Mouse (Mus musculus) c-Kit-positive CD71-positive TER-119-positive erythroid progenitor cells, embryonic 14.5 days (primary cell): ENCODE measurements around the gene Mgat5.

Source experiments
- DNase-seq: peaks from one replicate; pipeline ENCODE4 v3.0.0-alpha.2; 2013; ENCODE audit warnings: low spot score

The Mgat5 gene

DNA sequence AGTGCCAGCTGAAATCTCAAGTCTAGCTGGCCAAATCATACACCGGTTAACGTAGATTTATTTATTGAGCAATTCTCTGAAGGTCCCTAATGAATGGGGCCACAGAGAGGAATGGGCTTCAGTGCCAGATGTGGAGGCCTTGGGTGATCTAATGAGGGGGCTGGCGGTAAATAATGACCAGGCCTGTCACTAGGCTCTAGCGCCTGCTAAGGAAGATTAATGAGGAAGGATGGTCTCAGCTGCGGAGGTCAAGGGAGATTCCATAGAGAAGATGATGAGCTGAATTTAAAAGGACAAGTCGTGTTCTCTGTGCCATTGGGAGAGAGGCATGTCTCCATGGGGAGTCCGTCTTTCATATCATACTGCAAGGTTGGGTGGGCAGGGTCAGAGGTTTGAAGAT, 178.3 kb downstream of the Mgat5 start:
- DNase-seq = no peak

DNA sequence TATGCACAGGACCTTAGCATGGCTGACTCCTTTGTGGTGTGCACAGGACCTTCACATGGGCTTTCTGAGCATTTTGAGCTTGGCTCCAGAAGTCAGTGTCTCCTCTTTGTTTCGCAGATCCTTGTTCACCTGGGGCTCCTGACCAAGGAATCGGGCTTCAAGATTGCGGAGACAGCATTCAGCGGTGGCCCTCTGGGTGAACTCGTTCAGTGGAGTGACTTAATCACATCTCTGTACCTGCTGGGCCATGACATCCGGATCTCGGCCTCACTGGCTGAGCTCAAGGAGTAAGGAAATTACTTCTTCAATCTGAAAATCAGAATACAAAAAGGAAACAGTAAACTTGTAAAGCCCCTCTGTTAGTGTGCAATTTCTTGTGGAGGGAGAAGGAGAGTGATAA, 182.4 kb downstream of the Mgat5 start:
- DNase-seq = no peak

DNA sequence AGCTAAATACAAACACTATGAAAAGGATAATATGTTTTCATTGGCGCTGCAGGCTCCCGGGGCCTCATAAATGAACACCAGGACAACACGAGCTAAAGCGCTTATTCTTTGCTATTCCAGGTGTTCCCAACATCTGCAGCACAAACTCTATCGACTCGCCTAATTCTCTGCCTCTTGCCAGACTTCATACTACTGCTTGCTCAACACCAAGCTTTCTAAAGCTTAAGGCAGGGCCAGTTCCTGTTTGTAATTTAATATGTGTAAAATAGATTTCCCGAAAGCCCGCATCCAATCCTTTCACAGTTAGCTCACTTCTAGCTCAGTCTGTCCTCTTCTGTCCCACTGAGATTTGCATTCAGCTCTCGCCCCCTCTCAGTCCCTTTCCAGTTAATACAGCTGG, 182.8 kb downstream of the Mgat5 start:
- no peak for DNase-seq

DNA sequence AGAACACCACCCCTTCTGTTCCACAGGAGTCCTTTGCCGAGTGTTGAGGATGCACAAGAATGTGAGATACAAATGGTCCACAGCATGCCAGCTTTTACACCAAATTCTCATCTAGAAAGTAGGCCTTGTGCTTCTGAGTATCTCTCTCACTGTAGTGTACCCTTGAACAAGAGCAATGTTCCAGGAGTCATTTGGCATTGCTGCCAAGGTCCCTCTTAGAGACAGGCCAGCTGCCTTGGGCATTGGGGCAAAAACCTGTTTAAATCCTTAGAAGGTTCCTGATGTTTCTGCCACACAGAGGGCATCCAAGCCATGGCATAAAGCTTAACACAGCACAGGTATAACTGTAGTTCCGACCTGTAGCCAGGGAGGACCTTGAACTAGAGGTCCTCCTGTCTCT, 189.9 kb downstream of the Mgat5 start:
- no peak for DNase-seq

DNA sequence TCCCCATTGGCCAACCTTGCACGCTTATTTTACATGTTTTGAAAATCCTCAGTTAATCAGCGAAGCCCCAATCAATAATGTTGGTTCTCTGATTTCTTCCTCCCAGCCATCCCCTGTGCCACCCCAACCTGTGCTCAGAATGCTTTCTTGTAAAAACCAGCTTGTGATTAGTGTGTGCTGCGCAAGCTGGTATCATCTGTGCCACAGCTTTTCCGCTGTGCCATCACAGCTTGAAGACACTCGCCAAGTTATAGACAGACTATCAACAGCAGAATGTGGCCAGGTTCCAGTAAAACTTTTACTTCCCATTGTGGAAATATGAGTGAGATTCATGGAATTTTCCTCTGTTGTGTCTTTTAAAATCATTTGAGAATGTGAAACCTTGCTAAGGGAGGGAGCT, 190.9 kb downstream of the Mgat5 start:
- DNase-seq = no peak

DNA sequence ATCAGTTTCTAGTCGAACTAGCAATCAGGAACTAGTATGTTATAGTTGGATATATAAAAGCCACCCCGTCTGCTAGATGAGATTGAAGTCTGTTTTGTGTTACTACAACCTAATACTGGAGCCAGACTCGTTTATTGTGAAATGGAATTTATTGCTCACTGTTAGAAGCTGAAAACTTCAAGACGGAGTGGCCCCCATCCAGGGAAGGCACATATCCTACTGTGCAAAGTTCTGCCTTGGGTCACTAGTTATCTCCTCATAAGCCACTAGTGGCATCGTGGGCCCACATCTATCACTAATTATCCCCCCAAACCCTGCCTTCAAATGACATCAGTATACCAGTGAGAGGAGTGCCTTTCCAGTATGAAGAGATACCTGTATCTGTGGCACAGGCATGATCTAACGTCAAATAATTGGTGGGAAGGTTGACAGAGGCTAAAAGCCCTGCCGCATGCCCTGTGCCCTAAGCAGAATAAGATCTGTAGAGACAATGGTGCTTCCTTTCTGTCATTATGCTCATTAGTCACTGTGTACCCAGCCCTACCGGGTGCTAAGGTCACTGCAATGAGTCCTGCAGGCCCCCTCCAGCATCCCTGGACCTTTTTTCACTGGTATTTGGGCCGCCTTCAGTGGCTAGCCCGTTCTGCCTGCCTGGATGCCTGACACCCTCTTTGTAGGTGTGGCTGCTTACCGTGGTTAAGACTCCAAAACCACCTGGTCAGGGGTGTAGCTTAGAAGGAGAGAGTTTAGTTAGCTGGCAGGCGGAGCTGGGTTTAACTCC, 191.9 kb downstream of the Mgat5 start:
- no peak for DNase-seq

DNA sequence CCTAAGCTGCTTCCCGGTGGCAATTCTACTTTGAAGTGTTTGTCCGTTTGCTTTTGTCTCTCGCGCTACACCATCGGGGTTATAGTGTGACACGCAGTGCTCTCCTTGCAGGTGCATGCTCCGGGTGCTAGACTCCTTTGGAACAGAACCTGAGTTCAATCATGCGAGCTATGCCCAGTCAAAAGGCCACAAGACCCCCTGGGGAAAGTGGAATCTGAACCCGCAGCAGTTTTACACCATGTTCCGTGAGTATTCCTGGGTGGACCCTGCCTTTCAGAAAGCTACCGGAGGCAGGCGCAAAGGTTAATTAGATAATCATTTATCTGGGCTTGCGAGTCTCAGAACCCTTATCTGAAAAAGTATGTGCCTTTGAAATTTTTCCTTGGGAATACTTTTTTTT, 192.6 kb downstream of the Mgat5 start:
- no peak for DNase-seq

DNA sequence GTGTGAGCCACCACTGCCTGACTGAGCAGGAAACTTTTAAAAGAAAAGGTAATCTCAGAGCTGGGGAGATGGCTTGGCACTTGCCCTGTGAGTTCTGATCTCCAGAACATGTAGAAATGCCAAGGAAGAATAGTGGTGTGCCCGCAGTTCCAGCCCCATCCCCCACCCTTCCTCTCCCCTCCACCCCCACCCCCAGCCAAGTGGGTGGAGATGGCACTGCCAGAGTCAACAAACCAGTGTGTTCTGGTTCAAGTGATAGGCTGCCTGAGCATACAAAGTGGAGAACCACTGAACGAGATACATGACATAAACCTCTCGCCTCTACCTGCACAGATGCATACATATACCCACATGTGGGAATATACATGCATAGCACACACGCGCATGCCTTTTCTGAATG, 193.4 kb downstream of the Mgat5 start:
- DNase-seq = no peak

DNA sequence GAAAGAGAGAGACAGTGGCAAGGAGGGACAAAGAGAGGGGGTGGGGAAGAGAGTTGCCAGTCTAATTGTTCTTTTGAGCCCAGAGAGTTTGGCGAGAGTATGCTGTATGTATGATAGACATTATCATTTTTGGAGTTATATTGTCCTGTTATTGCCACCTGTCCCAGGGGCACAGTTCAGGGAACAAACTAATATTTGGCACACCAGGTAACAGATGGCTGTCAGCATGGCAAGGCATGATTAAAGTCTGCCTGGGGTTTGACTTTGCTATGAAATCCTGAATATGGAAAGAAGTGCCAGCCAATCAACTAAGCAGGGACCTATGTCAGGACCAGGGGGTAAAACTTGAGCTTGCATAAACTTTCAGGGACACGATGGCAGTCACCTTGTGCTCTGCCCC, 195.4 kb downstream of the Mgat5 start:
- no peak for DNase-seq

DNA sequence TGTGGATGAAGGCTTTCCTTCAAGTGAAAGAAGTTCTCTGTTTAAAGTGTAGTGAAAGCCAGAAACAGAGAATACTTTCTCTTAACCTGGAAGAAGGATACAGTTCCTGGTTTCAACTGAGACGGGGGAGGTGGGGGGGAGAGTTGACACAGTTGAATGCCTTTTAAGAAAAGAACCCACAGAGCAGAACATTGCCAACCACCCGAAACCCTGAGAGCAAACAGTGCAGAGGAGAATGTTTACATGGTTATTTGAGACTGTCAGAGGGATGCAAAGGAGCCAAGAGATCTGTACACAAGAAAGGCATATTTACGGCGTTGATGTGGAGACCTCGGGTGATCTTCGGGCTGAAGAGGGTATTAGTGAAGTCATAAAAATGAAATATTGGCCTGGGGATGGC, 195.9 kb downstream of the Mgat5 start:
- no peak for DNase-seq

DNA sequence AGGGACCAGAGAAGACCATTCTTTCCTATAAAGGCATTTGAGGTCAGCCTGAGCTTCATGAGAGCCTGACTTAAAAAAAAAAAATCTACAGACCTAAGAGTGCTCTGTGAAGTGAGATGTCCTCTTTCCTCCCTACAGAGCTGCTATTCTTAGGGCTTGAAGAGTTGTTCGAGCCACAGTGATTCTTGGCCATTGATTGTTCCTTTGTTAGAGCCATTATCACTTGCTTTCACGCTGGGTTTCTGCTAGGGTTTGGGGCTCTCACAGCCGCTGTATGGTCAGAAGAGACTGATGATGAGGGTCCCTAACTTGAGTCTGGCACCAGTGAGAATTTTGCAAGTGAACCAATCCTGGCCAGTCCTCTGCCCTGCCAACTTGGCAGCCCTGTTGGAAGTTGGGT, 199.8 kb downstream of the Mgat5 start:
- no peak for DNase-seq

DNA sequence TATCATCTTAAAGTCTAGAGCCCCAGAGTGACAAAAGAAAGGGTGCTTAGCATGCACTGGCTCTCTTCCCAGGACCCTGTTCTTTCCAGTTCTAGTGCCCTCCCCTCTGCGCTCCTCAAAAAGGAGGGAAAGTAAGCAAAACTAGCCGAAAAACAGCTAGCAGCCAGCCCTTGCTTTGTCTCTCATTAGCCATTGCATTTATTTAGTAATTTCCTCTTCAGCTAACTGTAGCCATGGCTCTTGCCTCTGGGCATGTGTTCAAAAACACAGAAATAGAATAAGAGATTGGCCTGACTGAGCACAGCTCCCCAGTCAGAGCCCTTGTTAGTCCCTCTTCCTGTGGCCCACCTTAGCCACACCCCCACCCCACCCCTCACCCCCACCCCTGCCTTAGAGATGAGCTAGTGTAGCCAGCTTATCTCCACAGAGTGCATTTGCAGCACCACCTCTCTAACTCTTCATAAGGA, 204.2 kb downstream of the Mgat5 start:
- DNase-seq = no peak

DNA sequence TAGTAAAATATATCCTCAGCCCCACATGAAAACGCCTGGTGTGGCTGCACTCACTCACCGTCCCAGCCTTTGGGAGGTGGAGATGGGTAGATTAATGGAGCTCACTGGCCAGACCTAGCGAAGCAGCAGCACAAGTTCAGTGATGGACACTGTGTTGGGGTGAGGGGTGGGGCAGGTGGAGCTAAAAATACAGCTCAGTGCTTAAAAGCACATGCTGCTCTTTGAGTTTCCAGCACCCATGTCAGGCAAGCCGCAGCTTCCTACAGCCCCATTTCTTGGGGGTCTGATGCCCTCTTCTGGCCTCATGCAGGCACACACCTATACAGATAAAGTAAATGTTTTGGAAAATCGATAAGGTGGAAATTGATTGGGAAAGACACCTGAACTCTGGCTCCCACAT, 204.7 kb downstream of the Mgat5 start:
- DNase-seq = no peak

DNA sequence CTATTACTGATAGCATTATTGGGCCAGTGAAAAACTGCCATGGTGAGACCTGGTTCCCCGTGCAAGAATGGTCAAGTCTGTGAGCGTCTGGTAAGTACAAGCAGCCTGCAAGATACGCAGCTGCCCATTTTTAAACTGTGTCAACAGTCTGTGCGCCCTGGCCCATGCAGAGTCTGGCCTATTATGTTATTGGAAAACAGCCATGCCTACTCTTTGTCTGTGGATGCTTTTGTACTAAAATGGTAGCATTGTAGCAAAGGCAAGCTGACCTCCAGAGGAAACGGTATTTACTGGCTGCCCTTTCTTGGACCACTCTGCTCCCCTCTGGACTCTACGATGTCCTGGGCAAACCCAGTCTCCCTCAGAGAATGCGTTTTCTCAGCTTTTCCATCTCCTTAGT, 209.7 kb downstream of the Mgat5 start:
- DNase-seq = no peak

DNA sequence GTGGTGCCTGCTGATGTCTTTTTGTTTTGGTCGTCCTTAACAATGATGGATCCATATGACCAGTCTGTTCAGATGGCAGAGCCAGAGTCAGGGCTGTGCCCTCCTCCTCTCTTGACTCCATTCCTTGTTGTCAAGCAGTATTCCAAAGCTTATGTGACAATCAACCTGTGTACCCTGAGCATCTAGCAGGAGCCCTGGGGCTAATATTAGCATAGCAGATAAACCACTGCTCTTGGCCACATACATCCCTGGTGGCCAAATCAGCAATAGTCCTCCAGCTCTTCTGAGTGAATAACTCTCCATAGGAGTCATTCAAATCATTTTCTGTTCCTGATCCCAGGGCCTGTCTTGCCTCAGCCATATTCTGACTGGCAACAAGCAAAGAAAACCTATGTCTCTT, 211.1 kb downstream of the Mgat5 start:
- no peak for DNase-seq

DNA sequence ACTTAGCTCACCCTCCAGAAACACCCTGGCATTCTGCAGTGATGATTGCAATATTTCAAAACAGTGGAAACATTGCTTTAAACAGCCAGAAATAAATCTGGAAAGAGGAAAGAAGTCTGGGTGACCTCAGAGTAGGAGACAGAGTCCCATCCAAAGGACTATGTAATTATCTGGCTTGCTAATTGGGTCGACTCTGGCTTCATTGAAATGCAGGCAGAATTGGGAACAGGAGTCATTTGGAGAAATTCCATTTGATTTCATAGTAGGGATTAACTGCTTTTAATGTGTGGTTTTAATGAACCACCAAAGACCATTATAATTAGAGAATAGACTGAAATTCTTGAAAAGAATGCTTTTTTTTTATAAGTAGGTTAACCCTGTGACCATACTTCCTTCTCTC, 212.2 kb downstream of the Mgat5 start:
- no peak for DNase-seq

DNA sequence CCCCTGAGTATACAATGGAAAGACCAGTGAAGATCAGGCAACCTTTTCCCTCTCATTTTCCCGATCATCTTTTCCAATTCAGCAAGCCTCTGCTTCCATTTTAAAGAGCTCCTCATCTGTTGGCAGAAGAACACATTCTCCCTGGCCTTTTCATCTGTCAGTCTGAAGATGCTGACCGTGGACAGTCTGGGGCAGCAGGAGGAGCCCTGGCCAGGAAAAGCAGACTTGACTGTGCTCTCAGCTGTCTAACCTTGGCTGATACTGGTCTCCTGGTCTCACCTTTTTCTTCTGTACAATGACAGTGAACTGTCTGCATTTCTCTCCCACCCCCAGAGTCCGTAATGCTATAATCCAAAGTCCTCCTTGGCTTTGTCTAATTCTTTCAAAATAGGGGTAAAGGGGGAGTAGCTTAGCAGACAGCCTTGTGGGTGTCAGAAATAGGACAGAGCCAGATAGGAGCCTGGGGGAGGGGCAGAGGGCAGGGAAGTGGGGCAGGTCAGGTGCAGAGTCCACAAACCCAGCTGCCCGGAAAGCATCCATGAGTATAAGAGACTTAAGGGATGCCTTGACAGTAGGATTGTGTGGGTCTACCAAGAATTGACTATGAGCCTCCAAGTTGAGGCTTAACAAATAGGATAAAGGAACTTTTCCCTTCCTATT, 214.2 kb downstream of the Mgat5 start:
- DNase-seq = no peak

DNA sequence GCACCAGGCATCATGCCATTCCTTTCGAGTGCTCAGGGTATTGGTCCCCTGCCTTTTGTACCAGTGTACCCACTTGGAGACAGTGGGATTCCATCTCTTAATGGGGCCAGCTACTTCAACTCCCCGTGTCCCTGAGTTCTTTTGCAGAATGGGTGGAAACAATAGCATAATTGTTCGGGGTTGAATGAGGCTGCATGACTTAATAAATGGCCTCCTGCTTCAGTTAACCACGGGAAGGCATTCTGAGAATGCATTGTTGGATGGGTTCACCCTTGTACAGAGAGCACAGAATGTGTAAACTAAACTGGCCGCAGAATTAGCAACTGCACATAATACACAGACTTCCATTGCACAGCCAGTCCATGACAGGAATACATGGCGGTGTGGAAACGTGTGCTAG, 214.8 kb downstream of the Mgat5 start:
- no peak for DNase-seq

DNA sequence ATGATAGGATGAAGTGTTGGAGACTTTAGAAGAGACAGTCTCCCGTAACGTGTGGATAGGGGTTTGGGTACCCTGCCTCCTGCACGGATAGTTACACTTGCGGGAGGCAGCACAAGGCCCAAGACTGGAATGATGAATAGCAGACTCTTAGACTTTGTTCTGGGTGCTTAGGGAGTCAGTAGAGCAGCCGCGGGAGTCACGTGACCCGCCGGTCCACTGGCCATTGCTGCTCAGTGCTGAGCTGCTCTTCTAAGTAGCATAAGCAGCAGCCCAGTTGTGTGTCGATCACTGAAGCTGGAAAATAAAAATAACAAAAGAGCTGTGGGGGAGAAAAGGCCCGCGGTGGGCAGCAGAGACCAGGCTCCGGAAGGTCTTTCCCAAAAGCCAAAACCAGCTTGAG, 215.6 kb downstream of the Mgat5 start:
- DNase-seq = no peak

DNA sequence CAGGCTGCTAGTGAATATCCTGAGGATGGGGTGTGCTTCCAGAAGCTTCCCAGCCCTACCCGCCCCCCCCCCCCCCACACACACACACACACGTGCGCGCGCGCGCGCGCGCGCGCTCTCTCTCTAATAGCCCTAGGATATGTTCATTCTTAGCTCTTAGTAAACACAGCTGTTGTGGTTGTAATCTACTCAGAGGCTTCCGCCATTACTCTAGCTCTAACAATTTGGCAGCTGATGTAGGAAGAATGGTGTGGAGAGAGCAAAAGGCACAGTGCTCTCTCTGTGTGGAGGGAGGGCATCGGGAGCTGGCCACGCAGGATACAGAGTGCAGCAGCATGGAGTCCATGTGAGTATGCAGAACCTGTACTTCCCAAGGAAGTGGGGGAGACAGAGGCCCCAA, 216.0 kb downstream of the Mgat5 start:
- DNase-seq = no peak

DNA sequence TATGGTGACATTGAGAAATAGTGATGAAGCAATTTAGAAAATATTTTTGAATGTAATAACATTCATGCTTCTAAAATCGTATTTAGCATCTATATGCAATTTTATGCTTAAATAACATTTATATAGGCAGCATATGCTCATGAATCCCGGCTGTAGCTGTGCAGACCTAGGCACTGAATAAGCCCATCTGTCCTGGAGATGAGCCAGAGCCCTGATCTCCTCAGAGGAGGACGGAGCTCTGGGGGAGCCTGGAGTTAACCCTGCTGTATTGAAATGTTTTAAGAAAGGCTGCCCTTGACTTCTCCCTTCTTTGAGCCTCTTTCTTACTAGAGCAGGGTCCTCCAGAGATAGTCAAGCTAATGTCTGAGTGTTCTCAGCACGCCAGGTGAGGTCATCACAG, 217.8 kb downstream of the Mgat5 start:
- no peak for DNase-seq

DNA sequence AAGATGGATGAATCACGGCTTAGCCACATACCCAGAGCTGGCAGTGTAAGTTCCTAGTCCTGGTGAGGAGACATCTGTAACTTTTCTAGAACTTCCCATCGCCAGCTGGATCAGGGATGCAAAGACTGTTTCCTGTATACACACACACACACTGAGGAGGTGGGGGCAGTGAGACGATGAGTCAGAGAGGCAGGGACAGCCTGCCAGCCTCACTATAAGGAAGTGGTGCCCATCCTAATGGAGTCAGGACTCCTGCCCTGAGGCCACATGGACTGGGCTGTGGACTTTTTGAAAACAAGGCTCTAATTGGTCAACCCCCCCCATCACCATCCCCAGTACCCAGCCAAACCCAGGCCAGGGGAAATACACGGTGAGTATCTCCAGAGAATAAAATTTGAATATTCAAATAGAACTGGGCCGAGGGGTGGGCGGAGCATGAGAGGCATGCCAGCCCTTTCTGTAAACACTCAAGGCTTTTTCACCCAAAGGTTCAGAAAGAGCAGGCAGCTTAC, 220.3 kb downstream of the Mgat5 start:
- no peak for DNase-seq

DNA sequence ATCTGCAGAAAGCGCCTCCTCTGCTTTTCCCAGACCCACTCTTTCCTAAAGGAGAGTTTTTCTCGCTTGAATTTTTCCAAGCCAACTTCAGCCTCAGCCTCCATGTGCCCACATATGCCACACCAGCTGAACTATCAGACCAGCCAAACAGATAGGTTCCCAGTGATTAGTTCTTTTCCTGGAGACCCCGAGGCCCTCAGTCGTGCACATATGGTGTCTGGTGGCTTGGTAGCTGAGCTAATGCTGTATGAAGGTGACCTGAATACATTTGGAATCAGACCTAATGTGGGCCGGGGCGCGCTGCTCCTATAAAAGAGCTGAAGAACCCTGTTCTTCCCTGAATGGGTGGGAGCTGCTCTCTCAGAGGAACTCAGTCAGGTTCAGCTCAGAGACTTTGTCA, 225.5 kb downstream of the Mgat5 start:
- no peak for DNase-seq

DNA sequence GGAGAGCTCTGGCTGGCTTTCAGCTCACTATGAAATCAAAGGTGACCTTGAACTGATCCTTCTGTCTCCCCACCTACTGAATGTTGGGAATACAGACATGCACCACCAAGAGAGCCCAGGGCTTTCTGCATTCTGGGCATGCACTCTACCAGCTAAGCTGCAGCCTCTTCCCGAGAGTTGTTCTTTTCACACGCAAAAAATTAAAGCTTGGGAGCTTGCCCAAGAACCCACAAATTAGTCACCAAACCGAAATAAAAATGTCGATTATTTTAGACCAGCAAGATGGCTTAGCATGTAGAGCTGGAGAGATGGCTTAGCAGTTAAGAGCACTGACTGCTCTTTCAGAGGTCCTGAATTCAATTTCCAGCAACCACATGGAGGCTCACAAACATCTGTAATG, 230.0 kb downstream of the Mgat5 start:
- DNase-seq = no peak
